Mouse (Mus musculus): ENCODE measurements at regions not wholly inside any gene's neighbourhood (a gene's known extent, or its start where the extent isn't known, plus 50 kb on each side); places are given as distances from the start of the nearest gene placed in this dataset.

DNA sequence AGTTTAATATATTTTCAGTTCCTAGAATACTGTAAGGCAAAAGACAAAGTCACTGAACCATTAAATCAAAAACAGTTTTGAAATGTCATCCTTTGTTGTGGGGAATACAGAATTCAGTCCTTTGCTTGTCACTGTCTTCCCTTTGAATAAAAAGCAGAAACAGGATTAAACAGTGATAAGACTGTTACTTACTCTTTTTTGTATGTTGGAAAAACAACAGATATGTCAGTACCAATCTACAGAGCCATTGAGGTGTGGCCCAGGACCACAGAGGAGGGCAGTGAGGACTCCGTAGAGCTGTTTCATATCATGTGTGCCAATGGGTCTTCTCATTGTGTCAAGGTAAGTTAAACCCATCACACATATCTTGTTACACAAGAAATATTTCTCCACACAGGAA, 55.6 kb upstream of the Mbnl1 start:
- DNase-seq = no peak

DNA sequence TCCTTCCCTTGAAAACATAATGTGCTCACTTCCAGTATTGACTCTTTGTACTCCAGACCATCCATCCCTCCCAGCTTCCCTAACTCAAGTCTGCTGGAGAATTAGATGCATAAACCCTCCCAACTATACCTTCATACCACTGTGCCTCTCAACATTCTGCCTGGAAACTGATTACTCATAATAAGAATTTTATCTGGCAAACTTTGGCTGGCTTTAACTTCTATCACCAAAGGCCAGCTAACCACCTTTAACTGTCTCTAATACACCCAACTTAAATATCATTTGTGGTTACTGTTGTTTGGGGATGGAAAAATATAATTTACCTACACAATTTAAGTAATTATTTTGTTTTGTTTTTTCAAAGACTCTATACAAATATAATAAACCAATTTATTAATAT, 54.0 kb upstream of the Mbnl1 start:
- no peak for DNase-seq

DNA sequence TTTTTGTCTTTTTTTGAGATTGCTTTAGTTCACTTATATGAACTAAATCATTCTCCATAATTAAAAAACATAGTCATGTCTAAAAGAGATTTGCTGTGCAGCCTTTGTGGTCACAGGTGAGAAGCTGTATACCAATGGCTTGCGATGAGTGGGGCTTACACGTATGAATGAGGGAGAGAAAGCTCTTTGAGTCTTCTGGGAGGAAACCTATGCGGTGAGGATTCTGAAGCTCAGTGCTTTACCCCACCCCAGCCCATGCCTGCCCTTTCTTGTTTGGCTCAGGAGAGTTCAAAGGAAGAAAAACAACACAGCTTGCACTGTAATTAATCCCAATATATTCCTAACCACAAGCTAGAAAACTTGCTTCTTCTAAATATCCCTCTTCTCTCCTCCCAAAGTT, 53.4 kb upstream of the Mbnl1 start:
- DNase-seq = no peak

Measured in cerebellum, postnatal 25 days (tissue).